Mouse (Mus musculus): ENCODE data around the gene Scmh1. TPM values are rescaled to one million over a fixed set of nuclear protein-coding genes. Genes with fewer than 3 reads are reported as not detected.
A peak's percentile ranks its signal among the peaks of the same experiment; 100 is the strongest.

The Scmh1 gene
- polyA plus RNA-seq, 1 experiment from 2014 or later = 66.4 TPM

- no peak overlapping the region for H3K4me3 ChIP-seq
- H3K27me3 ChIP-seq = no peaks in the 10 kb centered on the region
- no peak overlapping the region for H3K27ac ChIP-seq
- WGBS = 94% methylated on average over 4 of the region's 4 CpGs
- H3K9me3 ChIP-seq (replicated peaks) = no peaks in the 10 kb centered on the region
- no peak for ATAC-seq (replicated peaks; ENCODE audit: insufficient number of reproducible peaks, insufficient read depth, low FRiP score, low read depth)
- peaks cover 58% of the 10 kb centered on the region for H3K36me3 ChIP-seq
- no peaks in the 10 kb centered on the region for H3K4me1 ChIP-seq (replicated peaks)
- no peak overlapping the region for H3K9ac ChIP-seq
- H3K4me2 ChIP-seq = no peak overlapping the region
Measured at GRCm38 (mm10) chr4:120511203-120511602, 106.1 kb downstream of the Scmh1 start.

GRCm38 (mm10) chr4:120514366-120514765 is 109.3 kb downstream of the Scmh1 start:
- Histone ChIP-seq H3K27ac (no peak overlapping the region), H3K4me3 (no peak overlapping the region), H3K36me3 (peaks cover 52% of the 10 kb centered on the region), H3K4me2 (no peak overlapping the region), H3K4me1 (replicated peaks) (no peaks in the 10 kb centered on the region), H3K9ac (no peak overlapping the region), H3K27me3 (no peaks in the 10 kb centered on the region), H3K9me3 (replicated peaks) (no peaks in the 10 kb centered on the region)
- no peak for ATAC-seq (replicated peaks; ENCODE audit: insufficient number of reproducible peaks, insufficient read depth, low FRiP score, low read depth)
- 92% methylated on average over 2 of the region's 2 CpGs for WGBS

- Histone ChIP-seq H3K4me1 (replicated peaks) (no peaks in the 10 kb centered on the region), H3K9ac (no peak overlapping the region), H3K27me3 (no peaks in the 10 kb centered on the region), H3K4me2 (no peak overlapping the region), H3K4me3 (no peak overlapping the region), H3K27ac (no peak overlapping the region), H3K9me3 (replicated peaks) (no peaks in the 10 kb centered on the region), H3K36me3 (peaks cover 58% of the 10 kb centered on the region)
- no peak for ATAC-seq (replicated peaks; ENCODE audit: insufficient number of reproducible peaks, insufficient read depth, low FRiP score, low read depth)
- WGBS = 92% methylated on average over 7 of the region's 7 CpGs
Measured at GRCm38 (mm10) chr4:120516491-120516890, 111.4 kb downstream of the Scmh1 start.

GRCm38 (mm10) chr4:120516907-120517306 is 111.8 kb downstream of the Scmh1 start:
- Histone ChIP-seq H3K9ac (no peak overlapping the region), H3K36me3 (peaks cover 60% of the 10 kb centered on the region), H3K27me3 (no peaks in the 10 kb centered on the region), H3K4me2 (no peak overlapping the region), H3K9me3 (replicated peaks) (no peaks in the 10 kb centered on the region), H3K27ac (no peak overlapping the region), H3K4me3 (no peak overlapping the region), H3K4me1 (replicated peaks) (no peaks in the 10 kb centered on the region)
- ATAC-seq (replicated peaks; ENCODE audit: insufficient number of reproducible peaks, insufficient read depth, low FRiP score, low read depth) = no peak
- 82% methylated on average over 7 of the region's 7 CpGs for WGBS

GRCm38 (mm10) chr4:120517335-120517734 is 112.3 kb downstream of the Scmh1 start:
- 66% methylated on average over 4 of the region's 4 CpGs for WGBS
- 0 out of 2 replicates have a peak, but pooled peaks have one; percentile 27 for ATAC-seq (replicated peaks; ENCODE audit: insufficient number of reproducible peaks, insufficient read depth, low FRiP score, low read depth)

GRCm38 (mm10) chr4:120521761-120522160 is 116.7 kb downstream of the Scmh1 start:
- Histone ChIP-seq H3K4me2 (no peak overlapping the region), H3K27ac (no peak overlapping the region), H3K36me3 (peaks cover 84% of the 10 kb centered on the region), H3K4me1 (replicated peaks) (no peaks in the 10 kb centered on the region), H3K27me3 (no peaks in the 10 kb centered on the region), H3K9ac (no peak overlapping the region), H3K4me3 (no peak overlapping the region), H3K9me3 (replicated peaks) (no peaks in the 10 kb centered on the region)
- ATAC-seq (replicated peaks; ENCODE audit: insufficient number of reproducible peaks, insufficient read depth, low FRiP score, low read depth) = no peak
- 81% methylated on average over 5 of the region's 5 CpGs for WGBS

More at GRCm38 (mm10) chr4:120517335-120517734, 112.3 kb downstream of the Scmh1 start:
- Histone ChIP-seq H3K4me2 (no peak overlapping the region), H3K27ac (no peak overlapping the region), H3K4me1 (replicated peaks) (no peaks in the 10 kb centered on the region), H3K36me3 (peaks cover 64% of the 10 kb centered on the region), H3K27me3 (no peaks in the 10 kb centered on the region), H3K4me3 (no peak overlapping the region), H3K9me3 (replicated peaks) (no peaks in the 10 kb centered on the region), H3K9ac (no peak overlapping the region)

- no peak overlapping the region for H3K4me3 ChIP-seq
- H3K4me2 ChIP-seq = no peak overlapping the region
- H3K36me3 ChIP-seq = peaks cover 80% of the 10 kb centered on the region
- H3K4me1 ChIP-seq (replicated peaks) = no peaks in the 10 kb centered on the region
- H3K9ac ChIP-seq = no peak overlapping the region
- H3K9me3 ChIP-seq (replicated peaks) = no peaks in the 10 kb centered on the region
- no peaks in the 10 kb centered on the region for H3K27me3 ChIP-seq
- H3K27ac ChIP-seq = no peak overlapping the region
- ATAC-seq (replicated peaks; ENCODE audit: insufficient number of reproducible peaks, insufficient read depth, low FRiP score, low read depth) = no peak
- WGBS = 83% methylated on average over 4 of the region's 4 CpGs
Measured at GRCm38 (mm10) chr4:120522351-120522750, 117.3 kb downstream of the Scmh1 start.

- no peaks in the 10 kb centered on the region for H3K4me1 ChIP-seq (replicated peaks)
- no peaks in the 10 kb centered on the region for H3K27me3 ChIP-seq
- 84% methylated on average over 3 of the region's 3 CpGs for WGBS
- H3K4me3 ChIP-seq = no peak overlapping the region
- H3K4me2 ChIP-seq = no peak overlapping the region
- H3K27ac ChIP-seq = no peak overlapping the region
- H3K36me3 ChIP-seq = peaks cover 79% of the 10 kb centered on the region
- ATAC-seq (replicated peaks; ENCODE audit: insufficient number of reproducible peaks, insufficient read depth, low FRiP score, low read depth) = no peak
- no peak overlapping the region for H3K9ac ChIP-seq
- H3K9me3 ChIP-seq (replicated peaks) = no peaks in the 10 kb centered on the region
Measured at GRCm38 (mm10) chr4:120523092-120523491, 118.0 kb downstream of the Scmh1 start.

- Histone ChIP-seq H3K9ac (no peak overlapping the region), H3K4me1 (replicated peaks) (no peaks in the 10 kb centered on the region), H3K36me3 (peaks cover 76% of the 10 kb centered on the region), H3K4me3 (no peak overlapping the region), H3K27ac (no peak overlapping the region), H3K4me2 (no peak overlapping the region), H3K27me3 (no peaks in the 10 kb centered on the region), H3K9me3 (replicated peaks) (no peaks in the 10 kb centered on the region)
- WGBS = 86% methylated on average over 9 of the region's 9 CpGs
- no peak for ATAC-seq (replicated peaks; ENCODE audit: insufficient number of reproducible peaks, insufficient read depth, low FRiP score, low read depth)
Measured at GRCm38 (mm10) chr4:120528171-120528570, 123.1 kb downstream of the Scmh1 start.

- H3K36me3 ChIP-seq = peaks cover 48% of the 10 kb centered on the region
- WGBS = 75% methylated on average over 6 of the region's 6 CpGs
- 0 out of 2 replicates have a peak, but pooled peaks have one; percentile 14 for ATAC-seq (replicated peaks; ENCODE audit: insufficient number of reproducible peaks, insufficient read depth, low FRiP score, low read depth)
Measured at GRCm38 (mm10) chr4:120531986-120532385, 126.9 kb downstream of the Scmh1 start, which contains the start of gene Slfnl1. Gene Slfnl1 (plus strand): TSS chr4:120532231.

GRCm38 (mm10) chr4:120538664-120539063 is 133.6 kb downstream of the Scmh1 start:
- H3K4me3 ChIP-seq = no peak overlapping the region
- no peaks in the 10 kb centered on the region for H3K27me3 ChIP-seq
- H3K27ac ChIP-seq = no peak overlapping the region
- WGBS = 93% methylated on average over 10 of the region's 10 CpGs
- H3K36me3 ChIP-seq = peaks cover 51% of the 10 kb centered on the region
- H3K9me3 ChIP-seq (replicated peaks) = no peaks in the 10 kb centered on the region
- no peak overlapping the region for H3K4me2 ChIP-seq
- no peak overlapping the region for H3K9ac ChIP-seq
- H3K4me1 ChIP-seq (replicated peaks) = no peaks in the 10 kb centered on the region
- ATAC-seq (replicated peaks; ENCODE audit: insufficient number of reproducible peaks, insufficient read depth, low FRiP score, low read depth) = no peak

More at GRCm38 (mm10) chr4:120531986-120532385, 126.9 kb downstream of the Scmh1 start, which contains the start of gene Slfnl1:
- Histone ChIP-seq H3K27me3 (no peaks in the 10 kb centered on the region), H3K27ac (no peak within 1 kb of the TSS), H3K9me3 (replicated peaks) (no peaks in the 10 kb centered on the region), H3K4me3 (no peak within 1 kb of the TSS), H3K4me2 (no peak within 1 kb of the TSS), H3K4me1 (replicated peaks) (no peaks in the 10 kb centered on the region), H3K9ac (no peak within 1 kb of the TSS)

GRCm38 (mm10) chr4:120544896-120545295 is 139.8 kb downstream of the Scmh1 start:
- H3K9me3 ChIP-seq (replicated peaks) = no peaks in the 10 kb centered on the region
- 92% methylated on average over 1 of the region's 1 CpGs for WGBS

More at GRCm38 (mm10) chr4:120544896-120545295, 139.8 kb downstream of the Scmh1 start:
- no peaks in the 10 kb centered on the region for H3K4me1 ChIP-seq (replicated peaks)
- H3K4me3 ChIP-seq = no peak overlapping the region
- H3K4me2 ChIP-seq = no peak overlapping the region
- no peak overlapping the region for H3K9ac ChIP-seq
- no peak overlapping the region for H3K27ac ChIP-seq
- ATAC-seq (replicated peaks; ENCODE audit: insufficient number of reproducible peaks, insufficient read depth, low FRiP score, low read depth) = no peak
- H3K27me3 ChIP-seq = no peaks in the 10 kb centered on the region
- peaks cover 90% of the 10 kb centered on the region for H3K36me3 ChIP-seq

Data from heart, embryonic 15.5 days (tissue).